Comparison of ENCODE assay signal across 13 mouse cellular contexts in genomic region chr11:72475408-72475807, GRCm38 (mm10). TPM values are rescaled to one million over a fixed set of nuclear protein-coding genes. Genes with fewer than 3 reads are reported as not detected.
DNase-seq lines count a peak whose midpoint lies in the region; ATAC-seq and TF ChIP-seq lines count a peak whose summit lies in the region.
"Had no signal": no experiment of that assay in that cellular context is flagged by ENCODE, and none has a peak within 500 bp of the region (broad histone marks: within the 10 kb centered on the region; RNA-seq: fewer than 3 reads in every experiment).

No protein-coding gene starts in this region.

- 12% methylated on average over 7 of the region's 7 CpGs for whole genome bisulfite sequencing in liver, embryonic 15.5 days (ENCODE audit: insufficient replicate concordance)

- H3K9me3 ChIP-seq in liver, embryonic 15.5 days (replicated peaks) = no peaks in the 10 kb centered on the region

- H3K27me3 ChIP-seq in liver, embryonic 15.5 days = no peaks in the 10 kb centered on the region

- TF ChIP-seq CTCF in gastrocnemius, adult 2 months (IDR thresholded peaks at IDR 0.05) = no peak

- DNase-seq in gastrocnemius, adult 2 months = no peak
- DNase-seq in gastrocnemius, postnatal 4 days (ENCODE audit: low spot score in 2 of 2) = no peak
- peak; percentile 40 to 44 for DNase-seq in spleen, postnatal 36 days (ENCODE audit: low spot score in 2 of 2)
- no peak for DNase-seq in spleen, postnatal 10 days (ENCODE audit: low spot score in 2 of 2)
- no peak for DNase-seq in cerebellum, adult 9-11 months
- DNase-seq in ovary, postnatal 14 days (ENCODE audit: low spot score) = no peak
- no peak for DNase-seq in urinary bladder, adult 2 months (ENCODE audit: low spot score)
- DNase-seq: adrenal gland, postnatal 10 days; cerebellum, adult 18-20 months; right cerebral cortex, postnatal 25 days had no signal

- H3K36me3 ChIP-seq in liver, embryonic 15.5 days (replicated peaks) = no peaks in the 10 kb centered on the region

- H3K9ac ChIP-seq in liver, embryonic 15.5 days = no peak overlapping the region

- intact Hi-C loops in gastrocnemius, adult 2 months (cut with DNase I) = no loop called here

- H3K4me3 ChIP-seq in gastrocnemius, adult 2 months = peak overlapping the region; percentile 11
- no peak overlapping the region for H3K4me3 ChIP-seq in liver, embryonic 15.5 days (replicated peaks)

- H3K4me2 ChIP-seq in liver, embryonic 15.5 days = peak overlapping the region; percentile 30

- H3K27ac ChIP-seq in gastrocnemius, adult 2 months = peak overlapping the region; percentile 75
- peak overlapping the region; percentile 78 for H3K27ac ChIP-seq in liver, embryonic 15.5 days (replicated peaks)
- H3K27ac ChIP-seq: macrophage had no signal

- ATAC-seq in liver, embryonic 15.5 days (ENCODE audit: insufficient read depth) = peak; percentile 47

- H3K4me1 ChIP-seq in liver, embryonic 15.5 days (replicated peaks) = peaks cover 85% of the 10 kb centered on the region

RNA-seq across cellular contexts. Expression of gene Spns2, which starts 14.3 kb away (rescaled TPM):
- 10 to 100 TPM; 15.7 to 65.1 TPM for total RNA-seq in gastrocnemius, adult 2 months (2021)
- 10 to 100 TPM; 12.7 to 14.8 TPM for total RNA-seq in gastrocnemius, postnatal 4 days (2021)
- polyA plus RNA-seq in liver, embryonic 15.5 days (2015; fragmentation: Nextera tagmentation; extraction: Ambion mirVana) = 4.1 and 5.3 TPM in 2 replicates
- polyA plus RNA-seq in urinary bladder, adult 2 months (2012; rRNA removed) = 17.9 and 20.1 TPM in 2 replicates
- polyA plus RNA-seq: macrophage had no signal

RNA-seq across cellular contexts. Expression of gene Mybbp1a, which starts 34.3 kb away (rescaled TPM):
- total RNA-seq in gastrocnemius, adult 2 months (2021) = 10 to 100 TPM; 60.2 to 60.9 TPM
- total RNA-seq in gastrocnemius, postnatal 4 days (2021) = 10 to 100 TPM; 71.8 to 90.1 TPM
- polyA plus RNA-seq in liver, embryonic 15.5 days (2015; fragmentation: Nextera tagmentation; extraction: Ambion mirVana) = 66.0 and 70.7 TPM in 2 replicates
- polyA plus RNA-seq in urinary bladder, adult 2 months (2012; rRNA removed) = 55.1 and 75.5 TPM in 2 replicates

RNA-seq across cellular contexts. Expression of gene Ggt6, which starts 40.1 kb away (rescaled TPM):
- 1 to 10 TPM in 1 of 2 experiments, under 1 TPM in 1; 0.67 to 5.5 TPM for total RNA-seq in gastrocnemius, adult 2 months (2021)
- under 1 TPM; 0.23 to 0.32 TPM for total RNA-seq in gastrocnemius, postnatal 4 days (2021)
- 0.32 and 0.36 TPM in 2 replicates for polyA plus RNA-seq in liver, embryonic 15.5 days (2015; fragmentation: Nextera tagmentation; extraction: Ambion mirVana)
- 3.6 and 3.7 TPM in 2 replicates for polyA plus RNA-seq in urinary bladder, adult 2 months (2012; rRNA removed)
- polyA plus RNA-seq: macrophage; neural tube, embryonic 11.5 days had no signal

Comparison
In these comparisons a context has a peak if more than half of its experiments do, and no peak if none do; other contexts are left out.
1. DNase-seq: peak in spleen, postnatal 36 days (2 of 2); none in gastrocnemius, adult 2 months (single experiment), gastrocnemius, postnatal 4 days (0 of 2), spleen, postnatal 10 days (0 of 2), cerebellum, adult 9-11 months (single experiment), ovary, postnatal 14 days (single experiment) and urinary bladder, adult 2 months (single experiment).